Mouse (Mus musculus) limb, embryonic 10.5 days (tissue): Measurements from ENCODE around the gene Kif21b. TPM values are rescaled to one million over a fixed set of nuclear protein-coding genes. Genes with fewer than 3 reads are reported as not detected.

Experiments
- DNase-seq: peaks from one replicate; pipeline ENCODE4 v3.0.0-alpha.2; 2017; ENCODE audit warnings: low spot score
- H3K27ac ChIP-seq: fragments of 300-500 bp; sonication (generic); 2 replicates; pipeline ENCODE4 v1.5.1; 2016; ENCODE audit warnings: mild to moderate bottlenecking
- H3K27me3 ChIP-seq: fragments of 300-500 bp; sonication (generic); 2 replicates; pipeline ENCODE4 v1.6.1; 2016; ENCODE audit warnings: low read depth, mild to moderate bottlenecking; ENCODE audit not compliant: poor library complexity, severe bottlenecking
- H3K36me3 ChIP-seq: fragments of 300-500 bp; sonication (generic); 2 replicates; pipeline ENCODE4 v1.6.1; 2016; ENCODE audit warnings: mild to moderate bottlenecking, moderate library complexity
- H3K4me1 ChIP-seq: fragments of 300-500 bp; sonication (generic); 2 replicates; pipeline ENCODE4 v1.6.1; 2016
- H3K4me3 ChIP-seq: fragments of 300-500 bp; sonication (generic); 2 replicates; pipeline ENCODE4 v1.5.1; 2016; ENCODE audit warnings: mild to moderate bottlenecking, moderate library complexity
- H3K9me3 ChIP-seq: fragments of 300-500 bp; sonication (generic); replicated peaks from 2 replicates; pipeline ENCODE4 v1.6.1; 2016; ENCODE audit warnings: mild to moderate bottlenecking
- WGBS: fragments of 180-500 bp; shearing (Covaris S2); methylation state at CpG from one replicate; pipeline ENCODE4 v1.1.7; 2016; 5-methylcytosine and 5-hydroxymethylcytosine counted together
- polyA plus RNA-seq: library from polyadenylated mRNA; unstranded; fragments of >200 nt; fragmentation: Nextera tagmentation; extraction: Ambion mirVana; gene quantifications from 2 replicates; pipeline ENCODE4 v1.2.1, GENCODE M21; 2016

The Kif21b gene
- polyA plus RNA-seq, 1 experiment from 2014 or later: 10.9 TPM

GRCm38 (mm10) chr1:136170109-136170508, 38.9 kb downstream of the Kif21b start:
- Histone ChIP-seq H3K36me3 (peaks cover 82% of the 10 kb centered on the region), H3K9me3 (no peaks in the 10 kb centered on the region), H3K27ac (no peak overlapping the region), H3K4me1 (peaks cover 39% of the 10 kb centered on the region), H3K27me3 (0 out of 2 replicates have a peak, but pooled peaks cover 13% of the 10 kb centered on the region), H3K4me3 (no peak overlapping the region)
- 13% methylated on average over 5 of the region's 5 CpGs for WGBS
- DNase-seq: peak; percentile 82

GRCm38 (mm10) chr1:136172696-136173095, 41.5 kb downstream of the Kif21b start:
- DNase-seq: no peak
- WGBS: 45% methylated on average over 12 of the region's 12 CpGs
- peak overlapping the region; percentile 39; the same call in 1 of the 2 replicates for H3K27ac ChIP-seq
- no peak overlapping the region for H3K4me3 ChIP-seq
- H3K27me3 ChIP-seq: 0 out of 2 replicates have a peak, but pooled peaks cover 13% of the 10 kb centered on the region
- H3K36me3 ChIP-seq: peaks cover 82% of the 10 kb centered on the region
- peaks cover 32% of the 10 kb centered on the region for H3K4me1 ChIP-seq
- H3K9me3 ChIP-seq: no peaks in the 10 kb centered on the region

GRCm38 (mm10) chr1:136174101-136174606, 43.0 kb downstream of the Kif21b start:
- Histone ChIP-seq H3K36me3 (peaks cover 68% of the 10 kb centered on the region), H3K4me3 (no peak overlapping the region; the same call in 1 of the 2 replicates), H3K27me3 (0 out of 2 replicates have a peak, but pooled peaks cover 13% of the 10 kb centered on the region), H3K4me1 (peaks cover 32% of the 10 kb centered on the region), H3K9me3 (no peaks in the 10 kb centered on the region), H3K27ac (peak overlapping the region; percentile 39; the same call in 1 of the 2 replicates)
- peak; percentile 49 for DNase-seq
- 14% methylated on average over 13 of the region's 13 CpGs for WGBS

GRCm38 (mm10) chr1:136175183-136175582, 44.0 kb downstream of the Kif21b start:
- Histone ChIP-seq H3K4me3 (no peak overlapping the region), H3K27ac (no peak overlapping the region), H3K27me3 (0 out of 2 replicates have a peak, but pooled peaks cover 13% of the 10 kb centered on the region), H3K9me3 (no peaks in the 10 kb centered on the region), H3K36me3 (peaks cover 65% of the 10 kb centered on the region), H3K4me1 (peaks cover 27% of the 10 kb centered on the region)
- peak; percentile 62 for DNase-seq
- 29% methylated on average over 6 of the region's 6 CpGs for WGBS

- H3K9me3 ChIP-seq: no peaks in the 10 kb centered on the region
- 97% methylated on average over 2 of the region's 2 CpGs for WGBS
- no peak overlapping the region for H3K27ac ChIP-seq
- peaks cover 26% of the 10 kb centered on the region for H3K4me1 ChIP-seq
- H3K4me3 ChIP-seq: no peak overlapping the region
- peaks cover 51% of the 10 kb centered on the region for H3K36me3 ChIP-seq
- DNase-seq: no peak
- 0 out of 2 replicates have a peak, but pooled peaks cover 10% of the 10 kb centered on the region for H3K27me3 ChIP-seq
Observed at GRCm38 (mm10) chr1:136177085-136177484, 45.9 kb downstream of the Kif21b start.

- no peaks in the 10 kb centered on the region for H3K27me3 ChIP-seq
- H3K36me3 ChIP-seq: peaks cover 36% of the 10 kb centered on the region
Observed at GRCm38 (mm10) chr1:136178741-136179140, 47.6 kb downstream of the Kif21b start.

GRCm38 (mm10) chr1:136179511-136180001, 48.4 kb downstream of the Kif21b start:
- 85% methylated on average over 2 of the region's 2 CpGs for WGBS
- Histone ChIP-seq H3K4me1 (peaks cover 4% of the 10 kb centered on the region), H3K9me3 (no peaks in the 10 kb centered on the region)

More at GRCm38 (mm10) chr1:136178741-136179140, 47.6 kb downstream of the Kif21b start:
- WGBS: 54% methylated on average over 6 of the region's 6 CpGs
- Histone ChIP-seq H3K27ac (no peak overlapping the region), H3K9me3 (no peaks in the 10 kb centered on the region), H3K4me1 (peaks cover 12% of the 10 kb centered on the region), H3K4me3 (no peak overlapping the region)
- no peak for DNase-seq

GRCm38 (mm10) chr1:136190033-136190432, 58.8 kb downstream of the Kif21b start:
- H3K9me3 ChIP-seq: no peaks in the 10 kb centered on the region
- H3K27me3 ChIP-seq: no peaks in the 10 kb centered on the region
- H3K27ac ChIP-seq: no peak overlapping the region
- no peaks in the 10 kb centered on the region for H3K36me3 ChIP-seq
- no peaks in the 10 kb centered on the region for H3K4me1 ChIP-seq
- no peak overlapping the region for H3K4me3 ChIP-seq
- no peak for DNase-seq
- 94% methylated on average over 5 of the region's 5 CpGs for WGBS

More at GRCm38 (mm10) chr1:136179511-136180001, 48.4 kb downstream of the Kif21b start:
- H3K4me3 ChIP-seq: no peak overlapping the region
- DNase-seq: no peak
- H3K36me3 ChIP-seq: peaks cover 29% of the 10 kb centered on the region
- no peak overlapping the region for H3K27ac ChIP-seq
- H3K27me3 ChIP-seq: no peaks in the 10 kb centered on the region

- H3K9me3 ChIP-seq: no peaks in the 10 kb centered on the region
- peaks cover 55% of the 10 kb centered on the region for H3K36me3 ChIP-seq
- DNase-seq: no peak
- H3K4me1 ChIP-seq: no peaks in the 10 kb centered on the region
- 58% methylated on average over 3 of the region's 3 CpGs for WGBS
- no peaks in the 10 kb centered on the region for H3K27me3 ChIP-seq
- H3K4me3 ChIP-seq: no peak within 1 kb of the TSS
- no peak within 1 kb of the TSS for H3K27ac ChIP-seq
Observed at GRCm38 (mm10) chr1:136212803-136213202, 81.6 kb downstream of the Kif21b start, which contains the start of gene Mroh3. Mroh3 (minus strand) TSS chr1:136212828.

- peaks cover 68% of the 10 kb centered on the region for H3K36me3 ChIP-seq
- no peak overlapping the region for H3K27ac ChIP-seq
- H3K9me3 ChIP-seq: no peaks in the 10 kb centered on the region
- H3K4me1 ChIP-seq: no peaks in the 10 kb centered on the region
- WGBS: 90% methylated on average over 15 of the region's 15 CpGs
- DNase-seq: no peak
- no peaks in the 10 kb centered on the region for H3K27me3 ChIP-seq
- no peak overlapping the region for H3K4me3 ChIP-seq
Observed at GRCm38 (mm10) chr1:136214304-136214703, 83.1 kb downstream of the Kif21b start.

GRCm38 (mm10) chr1:136220037-136220871, 89.1 kb downstream of the Kif21b start:
- H3K36me3 ChIP-seq: peaks cover 100% of the 10 kb centered on the region
- 80% methylated on average over 10 of the region's 10 CpGs for WGBS
- no peaks in the 10 kb centered on the region for H3K4me1 ChIP-seq
- no peaks in the 10 kb centered on the region for H3K27me3 ChIP-seq
- H3K9me3 ChIP-seq: no peaks in the 10 kb centered on the region
- no peak overlapping the region for H3K4me3 ChIP-seq
- DNase-seq: no peak
- H3K27ac ChIP-seq: no peak overlapping the region

GRCm38 (mm10) chr1:136222386-136222785, 91.2 kb downstream of the Kif21b start:
- no peak overlapping the region for H3K27ac ChIP-seq
- H3K4me3 ChIP-seq: no peak overlapping the region
- WGBS: 92% methylated on average over 10 of the region's 10 CpGs
- peaks cover 100% of the 10 kb centered on the region for H3K36me3 ChIP-seq
- no peak for DNase-seq
- H3K4me1 ChIP-seq: no peaks in the 10 kb centered on the region
- H3K27me3 ChIP-seq: no peaks in the 10 kb centered on the region
- H3K9me3 ChIP-seq: no peaks in the 10 kb centered on the region
